In genomic region chr14:49805051-49805450, GRCm38 (mm10) we compare ENCODE assay signal across 12 mouse cellular contexts. TPM values are rescaled to one million over a fixed set of nuclear protein-coding genes. Genes with fewer than 3 reads are reported as not detected.
DNase-seq lines count a peak whose midpoint lies in the region; TF ChIP-seq lines count a peak whose summit lies in the region.
"Not testable (repeated sequence)": the region's sequence is repeated elsewhere in the genome, so short reads cannot be mapped to it uniquely, and the experiment has no call there.
"Had no signal": no experiment of that assay in that cellular context is flagged by ENCODE, and none has a peak within 500 bp of the region (broad histone marks: within the 10 kb centered on the region; RNA-seq: fewer than 3 reads in every experiment).

No protein-coding gene starts in this region.

- TF ChIP-seq POLR2A in embryonic fibroblast, embryonic 13.5 days (IDR thresholded peaks at IDR 0.05; ENCODE audit: low read depth, low read length) = not testable (repeated sequence)

- not testable (repeated sequence) for H3K4me3 ChIP-seq in embryonic fibroblast, embryonic 13.5 days (ENCODE audit: insufficient read depth, low read length)

- peak; percentile 36 for DNase-seq in brain, adult 2 months (ENCODE audit: low read depth, low spot score)
- DNase-seq in cerebellum, adult 11 months = peak; percentile 56
- peak; percentile 73 to 82 for DNase-seq in cerebellum, adult 18-20 months
- peak; percentile 65 for DNase-seq in cerebellum, adult 8-10 months
- peak; percentile 82 for DNase-seq in cerebellum, adult 9-11 months
- DNase-seq in cerebellum, postnatal 25 days = peak; percentile 64 to 76

- not testable (repeated sequence) for H3K4me1 ChIP-seq in embryonic fibroblast, embryonic 13.5 days (ENCODE audit: control insufficient read depth, insufficient read depth, low read length)

- not testable (repeated sequence) for TF ChIP-seq CTCF in embryonic fibroblast, embryonic 13.5 days (IDR thresholded peaks at IDR 0.05; ENCODE audit: borderline replicate concordance, insufficient read depth, low read length)

- 0 out of 2 replicates have a peak overlapping the region, but pooled peaks have one; percentile 18 for H3K27ac ChIP-seq in embryonic fibroblast, embryonic 13.5 days (ENCODE audit: insufficient read depth, low read length)

RNA-seq across cellular contexts. Expression of gene Armh4, which starts 21.9 kb away (rescaled TPM):
- 1.5 and 3.8 TPM in 2 replicates for polyA plus RNA-seq in embryonic fibroblast, embryonic 13.5 days (2011; ENCODE audit: insufficient read length, low read depth, missing spikeins)
- polyA plus RNA-seq: activated CD4-positive, CD25-positive, alpha-beta regulatory T cell, adult 4 months; CD4-positive, CD25-positive, alpha-beta regulatory T cell, adult 4 months; erythroblast, embryonic 14.5 days; G1E; Patski had no signal
